In the genomic region with DNA sequence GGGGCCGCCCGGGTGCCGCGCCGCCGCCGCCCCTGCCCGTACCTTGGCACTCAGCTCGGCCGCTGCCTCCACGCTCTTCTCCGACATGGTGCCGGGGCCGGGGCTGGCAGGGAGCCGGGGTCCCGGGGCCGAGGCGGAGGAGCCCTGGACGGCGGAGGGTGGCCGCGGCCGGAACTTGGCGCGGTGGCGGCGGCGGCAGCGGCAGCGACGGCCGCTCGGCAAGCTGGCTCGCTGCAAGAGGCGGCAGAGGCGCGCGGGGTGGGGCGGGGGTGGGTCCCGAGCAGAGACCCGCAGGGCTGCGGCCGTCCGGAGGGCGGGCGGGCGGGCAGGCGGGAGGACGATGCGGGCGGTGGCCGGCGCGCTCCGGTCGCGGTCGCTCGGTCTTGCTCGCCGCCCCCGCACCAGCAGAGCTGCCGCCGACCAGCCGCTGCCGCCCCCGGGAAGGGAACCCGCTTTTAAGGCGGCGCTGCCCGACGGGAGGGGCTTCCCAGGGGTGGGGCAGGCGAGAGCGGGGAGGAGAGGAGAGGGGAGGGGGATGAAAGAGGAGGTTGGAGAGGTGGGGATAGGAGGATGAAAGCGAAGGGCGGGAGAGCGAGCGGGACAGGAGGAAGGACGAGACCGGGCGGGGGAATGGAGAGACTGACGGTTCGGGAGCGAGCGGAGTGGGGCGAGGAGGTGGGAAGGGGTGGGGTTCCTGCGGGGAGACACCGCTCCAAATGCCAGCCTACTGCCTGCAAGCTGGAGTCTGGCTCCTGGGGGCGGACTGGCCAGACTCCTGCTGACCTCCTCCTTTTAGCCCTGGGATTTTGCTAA, we compare ENCODE assay signal across 8 mouse cellular contexts. TPM values are rescaled to one million over a fixed set of nuclear protein-coding genes. Genes with fewer than 3 reads are reported as not detected.
A peak's percentile ranks its signal among the peaks of the same experiment; 100 is the strongest.
DNase-seq lines count a peak whose midpoint lies in the region; ATAC-seq and TF ChIP-seq lines count a peak whose summit lies in the region.

No protein-coding gene starts in this region.

- CTCF ChIA-PET in Patski (lab: Charles Lee), result interaction anchor here (1.0 to 5.9 kb wide), 4 partner anchors 9 to 13 kb away, joined by 3 to 34 read pairs (median 18); a partner anchor contains a TSS

- peaks cover 24% of the 10 kb centered on the region for H3K36me3 ChIP-seq in hindbrain, embryonic 14.5 days (replicated peaks; ENCODE audit: control insufficient read depth, insufficient read depth)

- H3K4me1 ChIP-seq in hindbrain, embryonic 14.5 days (replicated peaks; ENCODE audit: control insufficient read depth, insufficient read depth, low read length), result peaks cover 53% of the 10 kb centered on the region

- no peaks in the 10 kb centered on the region for H3K9me3 ChIP-seq in hindbrain, embryonic 14.5 days (ENCODE audit: control insufficient read depth, low read length)

- ATAC-seq in Patski, result peak; percentile 64
- ATAC-seq in hindbrain, embryonic 14.5 days (ENCODE audit: low FRiP score), result peak; percentile 79

- no peak for DNase-seq in Patski (ENCODE audit: low read depth, low spot score)
- DNase-seq in cerebellum, postnatal 14 days, result peak; percentile 95 to 96
- peak; percentile 62 to 81 for DNase-seq in frontal cortex, postnatal 25 days (ENCODE audit: low spot score in 2 of 2)
- peak; percentile 90 for DNase-seq in hindbrain, embryonic 14.5 days (ENCODE audit: low spot score)
- peak; percentile 89 to 94 for DNase-seq in left cerebral cortex, adult 18-20 months (ENCODE audit: low spot score in 2 of 2)
- DNase-seq in lung, postnatal 36 days, result peak; percentile 95
- peak; percentile 83 to 94 for DNase-seq in right cerebral cortex, adult 2 months (ENCODE audit: low spot score in 2 of 2)
- peak; percentile 94 for DNase-seq in urinary bladder, postnatal 14 days (ENCODE audit: low spot score)

- H3K4me3 ChIP-seq in hindbrain, embryonic 14.5 days (replicated peaks; ENCODE audit: low read length), result peak overlapping the region; percentile 96

- H3K27ac ChIP-seq in hindbrain, embryonic 14.5 days, result peak overlapping the region; percentile 100

- H3K27me3 ChIP-seq in Patski, result no peaks in the 10 kb centered on the region
- no peaks in the 10 kb centered on the region for H3K27me3 ChIP-seq in hindbrain, embryonic 14.5 days (ENCODE audit: control insufficient read depth, insufficient read depth, low read length)

- POLR2A ChIA-PET in Patski (lab: Charles Lee), result interaction anchor here (0.6 to 7.0 kb wide), 5 partner anchors 11 to 561 kb away, joined by 3 to 59 read pairs (median 6); a partner anchor contains a TSS

- H3K4me2 ChIP-seq in hindbrain, embryonic 14.5 days (replicated peaks), result peak overlapping the region; percentile 100

- in situ Hi-C loops in Patski (cut with MboI; ENCODE audit: low pct_unique_long_range_greater_than_20kb), result no loop called here

- no peak for TF ChIP-seq CTCF in Patski (IDR thresholded peaks at IDR 0.05)

- H3K9ac ChIP-seq in hindbrain, embryonic 14.5 days, result peak overlapping the region; percentile 100

- WGBS in hindbrain, embryonic 14.5 days, result under 1% methylated on average over 57 of the region's 89 CpGs

RNA-seq across cellular contexts. Expression of a gene that starts 2.2 kb away (rescaled TPM):
- polyA plus RNA-seq in Patski (2021), result 850 TPM
- 674 and 707 TPM in 2 replicates for polyA plus RNA-seq in hindbrain, embryonic 14.5 days (2014; fragmentation: Nextera tagmentation; extraction: Ambion mirVana)
- 100 to 1,000 TPM; 895 to 902 TPM for total RNA-seq in left cerebral cortex, adult 18-20 months (2021)

RNA-seq across cellular contexts. Expression of a gene that starts 6.2 kb away (rescaled TPM):
- polyA plus RNA-seq in Patski (2021), result 0.49 TPM
- polyA plus RNA-seq in hindbrain, embryonic 14.5 days (2014; fragmentation: Nextera tagmentation; extraction: Ambion mirVana), result 2.1 and 2.8 TPM in 2 replicates
- 1 to 10 TPM; 2.6 to 3.2 TPM for total RNA-seq in left cerebral cortex, adult 18-20 months (2021)

RNA-seq across cellular contexts. Expression of a gene that starts 13.5 kb away (rescaled TPM):
- 442 TPM for polyA plus RNA-seq in Patski (2021)
- polyA plus RNA-seq in hindbrain, embryonic 14.5 days (2014; fragmentation: Nextera tagmentation; extraction: Ambion mirVana), result 577 and 614 TPM in 2 replicates
- total RNA-seq in left cerebral cortex, adult 18-20 months (2021), result 100 to 1,000 TPM; 626 to 639 TPM

RNA-seq across cellular contexts. Expression of a gene that starts 29.7 kb away (rescaled TPM):
- polyA plus RNA-seq in Patski (2021), result not detected
- 0.27 and 0.35 TPM in 2 replicates for polyA plus RNA-seq in hindbrain, embryonic 14.5 days (2014; fragmentation: Nextera tagmentation; extraction: Ambion mirVana)
- total RNA-seq in left cerebral cortex, adult 18-20 months (2021), result 1 to 10 TPM; 4.2 to 8.6 TPM

RNA-seq across cellular contexts. Expression of a gene that starts 47.6 kb away (rescaled TPM):
- 153 TPM for polyA plus RNA-seq in Patski (2021)
- polyA plus RNA-seq in hindbrain, embryonic 14.5 days (2014; fragmentation: Nextera tagmentation; extraction: Ambion mirVana), result 92.4 and 93.1 TPM in 2 replicates
- 100 to 1,000 TPM; 168 TPM for total RNA-seq in left cerebral cortex, adult 18-20 months (2021)
